Mouse (Mus musculus): ENCODE measurements at regions not wholly inside any gene's neighbourhood (a gene's known extent, or its start where the extent isn't known, plus 50 kb on each side); places are given as distances from the start of the nearest gene placed in this dataset.

DNA sequence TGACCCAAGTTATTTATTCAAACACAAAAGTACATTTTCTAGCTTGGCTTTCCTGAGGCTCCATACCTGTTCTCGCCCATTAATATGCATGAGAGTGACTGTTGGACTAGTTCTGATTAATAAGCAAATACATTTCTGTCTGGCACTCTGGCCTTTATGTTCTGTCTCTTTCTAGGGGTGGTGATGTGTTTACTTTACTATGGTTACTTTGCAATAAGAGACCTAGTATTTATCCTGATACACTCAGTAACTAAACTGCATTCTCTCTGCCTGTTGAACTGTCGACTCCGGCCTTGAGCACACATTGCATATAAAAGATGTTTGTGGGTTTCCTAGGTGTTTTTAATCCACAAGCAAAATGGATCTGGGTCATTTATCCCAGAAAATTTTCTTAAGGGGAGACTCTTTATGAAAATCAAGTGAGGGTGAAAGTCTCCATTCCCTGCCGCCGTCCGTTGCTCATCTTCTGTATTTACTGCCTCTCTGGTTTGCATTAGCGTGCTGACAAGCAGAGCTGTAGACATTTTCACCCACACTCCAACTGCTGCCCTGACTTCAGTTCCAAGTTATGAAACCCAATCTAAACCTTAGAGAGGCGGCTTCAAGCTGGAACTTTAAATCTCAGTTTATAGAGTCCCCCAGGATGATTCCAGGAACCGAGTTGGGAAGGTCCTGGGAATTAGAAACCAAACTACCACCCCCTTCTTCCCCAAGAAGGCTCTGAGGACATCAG, 530.4 kb downstream of the Tns1 start:
- TF ChIP-seq CTCF (conservative IDR thresholded peaks at IDR 0.05; ENCODE audit: insufficient read depth, insufficient read length, low read depth, low read length), result no peak
- TF ChIP-seq POLR2A (IDR thresholded peaks at IDR 0.05; ENCODE audit: low read depth, low read length), result no peak
